Mouse (Mus musculus) heart, embryonic 15.5 days (tissue): ENCODE results near the gene Lamc1. TPM values are rescaled to one million over a fixed set of nuclear protein-coding genes. Genes with fewer than 3 reads are reported as not detected.

Experiments used
- ATAC-seq: fragments of 200-750 bp; cut with Nextera tagmentation; replicated peaks from 2 replicates; pipeline ENCODE4 v1.8.0; 2017; ENCODE audit warnings: low read depth, moderate TSS enrichment; ENCODE audit not compliant: insufficient number of reproducible peaks, insufficient read depth, low FRiP score
- H3K27ac ChIP-seq: fragments of 300-500 bp; sonication (generic); 2 replicates; pipeline ENCODE4 v1.5.1; 2015; ENCODE audit warnings: mild to moderate bottlenecking, inconsistent platforms
- H3K27me3 ChIP-seq: fragments of 300-500 bp; sonication (generic); 2 replicates; pipeline ENCODE4 v1.6.1; 2015; ENCODE audit warnings: inconsistent platforms
- H3K36me3 ChIP-seq: fragments of 300-500 bp; sonication (generic); 2 replicates; pipeline ENCODE4 v1.6.1; 2015; ENCODE audit warnings: mild to moderate bottlenecking, inconsistent platforms
- H3K4me1 ChIP-seq: fragments of 300-500 bp; sonication (generic); replicated peaks from 2 replicates; pipeline ENCODE4 v1.6.1; 2015; ENCODE audit warnings: inconsistent platforms
- H3K4me2 ChIP-seq: fragments of 300-500 bp; sonication (generic); 2 replicates; pipeline ENCODE4 v1.6.1; 2015; ENCODE audit warnings: inconsistent platforms, mild to moderate bottlenecking, moderate library complexity
- H3K4me3 ChIP-seq: fragments of 300-500 bp; sonication (generic); 2 replicates; pipeline ENCODE4 v1.5.1; 2015; ENCODE audit warnings: mild to moderate bottlenecking, inconsistent platforms
- H3K9ac ChIP-seq: fragments of 300-500 bp; sonication (generic); 2 replicates; pipeline ENCODE4 v1.6.1; 2015; ENCODE audit warnings: mild to moderate bottlenecking, inconsistent platforms
- H3K9me3 ChIP-seq: fragments of 300-500 bp; sonication (generic); replicated peaks from 2 replicates; pipeline ENCODE4 v1.6.1; 2016; ENCODE audit warnings: inconsistent platforms
- WGBS: fragments of 180-500 bp; shearing (Covaris S2); methylation state at CpG from one replicate; pipeline ENCODE4 v1.1.7; 2015; ENCODE audit warnings: mixed read lengths; 5-methylcytosine and 5-hydroxymethylcytosine counted together
- polyA plus RNA-seq: library from polyadenylated mRNA; unstranded; fragments of >200 nt; fragmentation: Nextera tagmentation; extraction: Ambion mirVana; gene quantifications from 2 replicates; pipeline ENCODE4 v1.2.1, GENCODE M21; 2015

The Lamc1 gene
- polyA plus RNA-seq, 1 experiment from 2014 or later = 74.3 TPM

DNA sequence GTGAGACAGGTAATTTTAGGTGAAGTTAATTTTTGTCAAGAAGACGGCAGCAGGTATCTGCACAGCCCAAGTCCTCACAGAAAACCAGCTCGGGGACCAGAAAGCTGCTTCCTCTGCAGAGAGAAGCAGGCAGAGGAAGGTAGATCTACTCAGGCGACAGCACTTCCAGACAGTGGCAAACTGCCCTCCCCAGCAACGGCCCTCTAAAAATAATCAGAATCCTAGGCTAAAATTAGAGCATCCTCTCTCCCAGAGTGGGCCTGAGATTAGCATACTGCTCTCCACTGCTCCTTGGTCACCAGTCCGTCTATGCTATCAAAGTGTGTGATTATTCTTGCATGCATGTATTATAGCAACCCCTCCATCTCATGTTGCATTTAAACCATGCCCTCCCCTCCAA, 52.2 kb downstream of the Lamc1 start:
- ATAC-seq = peak; percentile 77
- H3K4me3 ChIP-seq = peak overlapping the region; percentile 9; the same call in 1 of the 2 replicates
- no peaks in the 10 kb centered on the region for H3K36me3 ChIP-seq
- peak overlapping the region; percentile 51 for H3K4me2 ChIP-seq
- peak overlapping the region; percentile 86 for H3K27ac ChIP-seq
- no peaks in the 10 kb centered on the region for H3K27me3 ChIP-seq
- 21% methylated on average over 5 of the region's 5 CpGs for WGBS
- H3K9ac ChIP-seq = no peak overlapping the region
- H3K4me1 ChIP-seq = peaks cover 68% of the 10 kb centered on the region
- H3K9me3 ChIP-seq = no peaks in the 10 kb centered on the region

DNA sequence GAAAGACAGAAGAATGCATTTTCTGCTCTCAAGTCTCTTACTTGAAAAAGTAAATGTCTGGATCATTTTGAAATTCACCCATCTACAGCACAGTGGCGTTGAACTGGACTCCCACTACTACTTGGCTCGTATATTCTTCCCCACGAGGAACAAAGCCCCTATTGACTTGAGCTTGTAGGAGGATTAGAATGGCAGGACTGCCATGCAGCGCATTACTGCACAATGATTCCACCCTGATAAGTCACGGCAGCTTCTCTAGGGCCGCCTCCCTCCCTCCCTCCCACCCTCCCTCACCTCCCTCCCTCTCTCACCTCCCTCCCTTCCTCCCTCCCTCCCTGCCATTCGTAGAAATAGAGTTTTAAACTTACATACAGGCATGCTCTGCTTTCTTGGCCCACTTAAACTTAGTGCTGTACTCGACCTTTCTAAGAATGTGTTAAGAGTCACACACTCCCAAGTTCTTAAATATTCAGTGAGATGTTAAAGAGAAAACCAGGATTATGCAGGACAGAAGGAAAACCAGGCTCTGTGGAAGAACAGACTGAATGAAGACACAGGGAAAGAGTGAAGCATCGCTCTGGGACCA, 54.5 kb downstream of the Lamc1 start:
- H3K4me3 ChIP-seq = no peak overlapping the region
- H3K27ac ChIP-seq = peak overlapping the region; percentile 65
- ATAC-seq = no peak
- no peaks in the 10 kb centered on the region for H3K36me3 ChIP-seq
- peaks cover 76% of the 10 kb centered on the region for H3K4me1 ChIP-seq
- H3K27me3 ChIP-seq = no peaks in the 10 kb centered on the region
- no peak overlapping the region for H3K9ac ChIP-seq
- no peak overlapping the region for H3K4me2 ChIP-seq
- H3K9me3 ChIP-seq = no peaks in the 10 kb centered on the region
- 34% methylated on average over 9 of the region's 9 CpGs for WGBS

DNA sequence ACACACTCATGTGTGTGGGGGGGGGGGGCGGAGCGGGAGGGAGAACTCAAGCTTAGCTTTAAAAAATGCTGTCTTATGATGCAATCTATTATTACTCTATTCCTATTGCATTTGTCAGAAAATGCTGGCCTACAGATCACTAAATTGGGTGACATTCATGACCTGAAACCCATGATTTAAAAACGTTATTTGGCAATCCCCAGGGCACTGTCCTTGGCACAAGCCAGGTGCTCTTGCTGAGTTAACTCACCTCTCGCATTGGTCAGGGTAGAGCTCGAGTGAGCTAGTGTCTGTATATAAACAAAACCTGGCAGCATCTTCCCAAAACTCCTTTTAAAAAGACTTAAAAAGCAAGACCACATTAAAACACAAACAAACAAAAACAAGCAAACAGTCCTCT, 57.1 kb downstream of the Lamc1 start:
- H3K27ac ChIP-seq = peak overlapping the region; percentile 24
- no peak for ATAC-seq
- no peaks in the 10 kb centered on the region for H3K27me3 ChIP-seq
- peaks cover 73% of the 10 kb centered on the region for H3K4me1 ChIP-seq
- no peak overlapping the region for H3K9ac ChIP-seq
- no peaks in the 10 kb centered on the region for H3K9me3 ChIP-seq
- 65% methylated on average over 5 of the region's 5 CpGs for WGBS
- no peak overlapping the region for H3K4me3 ChIP-seq
- H3K36me3 ChIP-seq = no peaks in the 10 kb centered on the region
- no peak overlapping the region for H3K4me2 ChIP-seq

DNA sequence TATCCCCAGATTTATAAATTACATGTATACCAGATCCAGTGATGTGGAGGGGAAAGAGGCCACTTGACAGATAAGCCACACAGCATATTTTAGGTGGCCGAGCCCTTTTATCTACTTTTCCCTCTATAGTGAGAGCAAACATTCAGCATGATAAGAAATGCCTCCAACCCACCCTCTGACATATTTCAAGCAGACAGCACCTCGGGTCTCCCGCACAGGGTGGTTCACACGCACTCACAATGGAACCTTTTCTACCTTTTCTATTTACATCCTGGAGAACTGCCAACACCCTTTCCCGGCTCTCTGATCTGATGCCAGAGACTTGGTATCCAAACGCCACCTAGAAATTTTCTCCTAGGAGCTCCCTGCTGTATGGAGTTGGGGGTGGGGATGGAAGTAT, 58.0 kb downstream of the Lamc1 start:
- peak; percentile 72 for ATAC-seq
- Histone ChIP-seq H3K36me3 (no peaks in the 10 kb centered on the region), H3K9me3 (no peaks in the 10 kb centered on the region), H3K27ac (peak overlapping the region; percentile 73), H3K9ac (no peak overlapping the region), H3K4me1 (peaks cover 69% of the 10 kb centered on the region), H3K4me3 (no peak overlapping the region), H3K27me3 (no peaks in the 10 kb centered on the region), H3K4me2 (peak overlapping the region; percentile 47)
- WGBS = 8% methylated on average over 6 of the region's 6 CpGs

DNA sequence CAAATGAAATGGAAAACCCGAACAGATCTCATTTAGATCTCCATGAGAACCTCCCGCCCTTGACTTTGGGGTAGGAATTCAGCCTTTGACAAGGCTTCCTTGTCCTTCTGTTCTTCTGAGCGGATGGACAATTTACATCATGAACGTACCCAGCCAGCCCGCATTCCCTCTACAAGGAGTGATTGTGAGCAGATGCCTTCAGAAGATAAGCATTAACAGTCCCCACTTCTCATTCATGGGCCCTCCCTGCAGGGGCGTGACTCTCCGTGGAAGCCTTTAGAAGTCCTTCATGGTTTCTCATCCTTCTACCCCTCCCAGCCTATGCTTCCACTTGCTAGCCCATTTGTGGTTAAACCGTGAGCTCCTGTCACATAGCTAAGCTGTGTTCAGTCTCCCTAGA, 58.9 kb downstream of the Lamc1 start:
- no peak overlapping the region for H3K9ac ChIP-seq
- ATAC-seq = no peak
- no peak overlapping the region for H3K4me2 ChIP-seq

DNA sequence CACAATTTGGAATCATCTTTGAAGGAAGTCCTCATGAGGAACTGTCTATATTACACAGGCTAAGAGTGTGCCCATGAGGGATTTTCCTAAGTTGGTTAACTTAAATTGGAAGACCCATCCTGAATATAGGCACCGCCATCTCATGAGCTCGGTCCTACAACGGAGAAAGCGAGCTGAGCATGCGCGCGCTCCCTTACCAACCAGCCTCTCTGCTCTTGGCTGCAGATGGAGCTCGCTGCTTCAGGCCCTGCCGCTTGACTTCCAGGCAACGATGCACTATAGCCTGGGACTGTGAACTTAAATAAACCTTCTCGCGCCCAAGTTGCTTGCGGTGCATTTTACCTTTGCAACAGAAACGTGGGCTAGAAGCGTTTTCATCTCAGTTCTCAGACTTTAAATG, 61.8 kb downstream of the Lamc1 start:
- H3K27me3 ChIP-seq = no peaks in the 10 kb centered on the region
- 92% methylated on average over 15 of the region's 15 CpGs for WGBS
- no peaks in the 10 kb centered on the region for H3K9me3 ChIP-seq
- no peak overlapping the region for H3K4me2 ChIP-seq
- H3K9ac ChIP-seq = no peak overlapping the region
- no peak overlapping the region for H3K27ac ChIP-seq
- no peak for ATAC-seq
- peaks cover 75% of the 10 kb centered on the region for H3K4me1 ChIP-seq
- H3K36me3 ChIP-seq = no peaks in the 10 kb centered on the region
- no peak overlapping the region for H3K4me3 ChIP-seq

More for the DNA sequence above, 58.9 kb downstream of the Lamc1 start:
- Histone ChIP-seq H3K27ac (peak overlapping the region; percentile 72), H3K36me3 (no peaks in the 10 kb centered on the region), H3K4me3 (no peak overlapping the region), H3K27me3 (no peaks in the 10 kb centered on the region), H3K4me1 (peaks cover 70% of the 10 kb centered on the region), H3K9me3 (no peaks in the 10 kb centered on the region)
- WGBS = 38% methylated on average over 8 of the region's 8 CpGs

DNA sequence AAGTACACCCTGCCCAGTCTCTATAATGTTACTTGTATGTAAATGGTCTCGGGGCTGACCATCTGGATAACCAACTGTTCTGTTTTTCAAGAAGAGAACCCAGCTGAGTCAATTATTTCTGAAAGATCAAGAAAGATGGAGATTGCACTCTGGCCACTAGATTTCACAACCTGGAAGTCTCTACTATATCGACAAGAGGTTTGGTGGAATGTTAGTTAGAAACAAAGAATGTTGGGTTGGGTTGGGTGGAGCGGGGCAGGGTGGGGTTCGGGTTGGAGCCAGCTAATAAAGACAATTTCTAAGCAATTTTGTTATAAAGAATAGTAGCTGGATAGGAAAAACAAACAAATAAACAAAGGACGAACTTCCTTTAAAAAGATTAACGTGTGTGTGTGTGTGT, 62.9 kb downstream of the Lamc1 start:
- Histone ChIP-seq H3K9ac (no peak overlapping the region), H3K36me3 (no peaks in the 10 kb centered on the region), H3K4me3 (no peak overlapping the region), H3K27ac (no peak overlapping the region), H3K27me3 (no peaks in the 10 kb centered on the region), H3K9me3 (no peaks in the 10 kb centered on the region), H3K4me1 (peaks cover 75% of the 10 kb centered on the region), H3K4me2 (no peak overlapping the region)
- WGBS = 87% methylated on average over 6 of the region's 6 CpGs
- no peak for ATAC-seq

DNA sequence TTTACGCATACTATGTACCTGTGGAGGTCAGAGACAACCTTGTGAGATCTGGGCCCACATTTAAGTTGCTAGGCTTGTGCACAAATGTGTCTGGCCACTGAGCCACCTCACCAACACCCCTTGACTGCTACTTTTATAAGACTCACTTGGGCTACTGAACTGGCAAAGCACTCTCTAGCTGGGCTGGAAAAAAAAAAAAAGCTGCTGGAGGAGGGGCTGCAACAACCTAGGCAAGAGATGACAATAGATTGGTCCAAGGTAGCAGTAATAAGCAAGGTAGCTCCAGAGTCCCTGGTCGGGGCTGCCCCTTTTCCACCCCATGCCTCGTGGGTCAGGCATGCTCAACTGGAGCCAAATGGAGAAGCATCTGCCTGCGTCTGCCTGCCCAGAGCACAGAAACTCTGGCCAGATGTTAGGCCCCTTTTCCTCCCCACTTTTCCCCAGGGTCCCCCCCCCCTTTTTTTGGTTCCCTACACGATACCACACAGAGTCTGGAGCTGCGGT, 63.7 kb downstream of the Lamc1 start:
- Histone ChIP-seq H3K4me1 (peaks cover 77% of the 10 kb centered on the region), H3K27me3 (no peaks in the 10 kb centered on the region), H3K4me3 (no peak overlapping the region), H3K9ac (no peak overlapping the region), H3K36me3 (no peaks in the 10 kb centered on the region), H3K27ac (peak overlapping the region; percentile 79), H3K9me3 (no peaks in the 10 kb centered on the region), H3K4me2 (no peak overlapping the region)
- 70% methylated on average over 6 of the region's 6 CpGs for WGBS
- no peak for ATAC-seq

DNA sequence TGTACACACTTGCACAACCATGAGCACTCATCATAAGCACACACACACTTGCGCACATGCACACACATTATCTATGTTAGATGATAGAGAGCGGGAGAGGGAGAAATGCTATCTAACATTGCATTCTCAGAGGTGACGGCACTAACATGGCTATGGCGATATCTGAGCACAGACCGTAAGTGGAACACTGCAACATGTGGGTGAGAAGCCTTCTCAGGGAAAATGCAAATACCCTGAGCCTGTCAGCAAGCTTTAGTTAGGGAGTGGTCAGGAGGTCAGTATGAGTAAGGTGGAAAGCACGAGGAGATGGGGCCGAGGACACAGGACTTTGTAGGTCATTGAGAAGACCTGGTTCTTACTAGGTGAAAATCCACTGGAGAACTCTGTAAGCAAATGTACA, 64.3 kb downstream of the Lamc1 start:
- Histone ChIP-seq H3K9me3 (no peaks in the 10 kb centered on the region), H3K4me3 (no peak overlapping the region), H3K27me3 (no peaks in the 10 kb centered on the region), H3K4me2 (no peak overlapping the region), H3K36me3 (no peaks in the 10 kb centered on the region), H3K27ac (peak overlapping the region; percentile 79), H3K9ac (no peak overlapping the region), H3K4me1 (peaks cover 76% of the 10 kb centered on the region)
- 40% methylated on average over 7 of the region's 7 CpGs for WGBS
- ATAC-seq = peak; percentile 58; the same call in 1 of the 2 replicates

DNA sequence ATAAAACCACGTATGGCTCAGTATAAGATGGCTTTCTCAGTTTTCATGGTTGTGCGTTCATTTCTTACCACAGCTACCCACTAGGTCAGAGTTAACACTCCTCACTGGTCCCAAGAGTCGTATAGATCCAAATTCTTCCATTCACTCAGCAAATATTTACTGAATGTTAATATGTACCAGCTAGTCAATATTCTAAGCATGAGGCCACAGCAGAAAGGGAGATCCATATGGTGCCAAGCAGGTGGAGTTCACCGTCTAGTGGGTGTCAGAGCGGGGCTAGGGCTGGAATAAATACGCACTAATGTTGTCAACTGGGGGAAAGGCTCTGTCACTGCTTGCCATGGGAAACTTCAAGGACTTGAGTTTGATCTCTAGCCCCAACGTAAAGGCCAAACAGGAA, 64.9 kb downstream of the Lamc1 start:
- Histone ChIP-seq H3K36me3 (no peaks in the 10 kb centered on the region), H3K27me3 (no peaks in the 10 kb centered on the region), H3K27ac (peak overlapping the region; percentile 79), H3K4me3 (no peak overlapping the region), H3K4me2 (no peak overlapping the region), H3K9ac (no peak overlapping the region), H3K4me1 (peaks cover 77% of the 10 kb centered on the region), H3K9me3 (no peaks in the 10 kb centered on the region)
- ATAC-seq = no peak
- WGBS = 86% methylated on average over 7 of the region's 7 CpGs

DNA sequence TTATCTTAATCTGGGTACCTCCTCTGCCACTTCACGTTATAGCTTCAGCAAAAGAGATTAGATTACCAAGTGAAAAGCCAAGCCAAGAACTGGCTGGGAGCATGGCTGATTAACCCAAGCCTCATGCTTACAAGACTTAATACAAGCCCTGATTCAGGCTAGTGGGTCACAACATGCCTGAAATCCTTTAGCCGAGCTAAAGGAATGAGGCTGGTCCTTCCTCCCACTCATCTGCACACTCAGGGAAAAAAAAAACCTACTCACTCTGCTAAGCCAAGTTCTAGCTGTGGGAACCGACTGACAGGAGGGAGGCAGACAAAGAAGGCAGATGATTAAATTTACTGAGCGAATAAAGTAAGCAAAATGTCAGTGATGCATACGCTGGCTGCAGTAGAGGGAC, 65.7 kb downstream of the Lamc1 start:
- Histone ChIP-seq H3K4me1 (peaks cover 76% of the 10 kb centered on the region), H3K4me2 (no peak overlapping the region), H3K27ac (peak overlapping the region; percentile 79), H3K4me3 (no peak overlapping the region), H3K9me3 (no peaks in the 10 kb centered on the region), H3K27me3 (no peaks in the 10 kb centered on the region), H3K36me3 (no peaks in the 10 kb centered on the region; the same call in 1 of the 2 replicates), H3K9ac (no peak overlapping the region)
- 38% methylated on average over 5 of the region's 5 CpGs for WGBS
- ATAC-seq = no peak

DNA sequence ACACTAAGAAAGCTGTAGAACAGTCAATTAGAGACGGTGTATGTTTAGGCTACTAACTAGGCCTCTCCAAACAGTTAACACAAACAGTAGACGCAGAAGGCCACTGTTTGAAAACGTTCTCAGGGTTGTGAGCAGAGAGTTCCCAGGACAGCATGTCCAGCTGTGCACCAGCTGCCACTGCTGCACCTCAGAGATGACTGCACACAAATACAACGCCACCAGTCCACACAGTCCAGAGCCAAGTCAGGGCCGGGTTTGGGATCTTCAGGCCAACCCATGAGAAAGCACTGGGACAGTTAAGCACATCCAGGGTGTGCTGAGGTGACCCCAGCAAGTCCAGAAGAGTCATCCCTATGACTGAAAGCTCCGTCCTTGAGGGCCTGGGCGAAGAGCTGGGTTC, 67.0 kb downstream of the Lamc1 start:
- H3K4me2 ChIP-seq = no peak overlapping the region
- H3K9me3 ChIP-seq = no peaks in the 10 kb centered on the region
- no peak overlapping the region for H3K9ac ChIP-seq
- peaks cover 7% of the 10 kb centered on the region; the same call in 1 of the 2 replicates for H3K36me3 ChIP-seq
- H3K4me3 ChIP-seq = no peak overlapping the region
- peak overlapping the region; percentile 79 for H3K27ac ChIP-seq
- peaks cover 67% of the 10 kb centered on the region for H3K4me1 ChIP-seq
- WGBS = 54% methylated on average over 7 of the region's 7 CpGs
- no peak for ATAC-seq
- no peaks in the 10 kb centered on the region for H3K27me3 ChIP-seq
